Mouse (Mus musculus) heart, embryonic 16.5 days (tissue): ENCODE results near the gene Ski. TPM values are rescaled to one million over a fixed set of nuclear protein-coding genes. Genes with fewer than 3 reads are reported as not detected.

ENCODE experiments used
- ATAC-seq: fragments of 200-750 bp; cut with Nextera tagmentation; replicated peaks from 2 replicates; pipeline ENCODE4 v1.8.0; 2017; ENCODE audit warnings: moderate number of reproducible peaks; ENCODE audit not compliant: insufficient read depth, low FRiP score; ENCODE audit errors: extremely low read depth
- H3K27ac ChIP-seq: fragments of 300-500 bp; sonication (generic); 2 replicates; pipeline ENCODE4 v1.5.1; 2014; ENCODE audit warnings: mild to moderate bottlenecking, low read length, control low read depth, moderate library complexity
- H3K27me3 ChIP-seq: fragments of 300-500 bp; sonication (generic); 2 replicates; pipeline ENCODE4 v1.6.1; 2014; ENCODE audit warnings: low read length, mixed read lengths; ENCODE audit not compliant: control insufficient read depth, insufficient read depth
- H3K36me3 ChIP-seq: fragments of 300-500 bp; sonication (generic); 2 replicates; pipeline ENCODE4 v1.6.1; 2014; ENCODE audit not compliant: control insufficient read depth, insufficient read depth
- H3K4me1 ChIP-seq: fragments of 300-500 bp; sonication (generic); 2 replicates; pipeline ENCODE4 v1.6.1; 2014; ENCODE audit warnings: low read length, mixed read lengths; ENCODE audit not compliant: control insufficient read depth, insufficient read depth
- H3K4me2 ChIP-seq: fragments of 300-500 bp; sonication (generic); 2 replicates; pipeline ENCODE4 v1.6.1; 2014; ENCODE audit warnings: low read depth, mild to moderate bottlenecking, control low read depth, low read length
- H3K4me3 ChIP-seq: fragments of 300-500 bp; sonication (generic); 2 replicates; pipeline ENCODE4 v1.5.1; 2014; ENCODE audit warnings: mild to moderate bottlenecking, control low read depth, low read length
- H3K9ac ChIP-seq: fragments of 300-500 bp; sonication (generic); 2 replicates; pipeline ENCODE4 v1.6.1; 2014; ENCODE audit warnings: low read length, control low read depth
- H3K9me3 ChIP-seq: fragments of 300-500 bp; sonication (generic); replicated peaks from 2 replicates; pipeline ENCODE4 v1.6.1; 2016; ENCODE audit warnings: low read length; ENCODE audit not compliant: control insufficient read depth
- WGBS: fragments of 180-500 bp; shearing (Covaris S2); extraction: QIAGEN DNeasy Blood & Tissue Kit; methylation state at CpG from one replicate; pipeline ENCODE4 v1.1.7; 2014; 5-methylcytosine and 5-hydroxymethylcytosine counted together
- polyA plus RNA-seq: library from polyadenylated mRNA; unstranded; fragments of >200 nt; fragmentation: Nextera tagmentation; extraction: Ambion mirVana; gene quantifications from 2 replicates; pipeline ENCODE4 v1.2.1, GENCODE M21; 2015

The Ski gene
- polyA plus RNA-seq, 1 experiment from 2014 or later = 12.3 TPM

DNA sequence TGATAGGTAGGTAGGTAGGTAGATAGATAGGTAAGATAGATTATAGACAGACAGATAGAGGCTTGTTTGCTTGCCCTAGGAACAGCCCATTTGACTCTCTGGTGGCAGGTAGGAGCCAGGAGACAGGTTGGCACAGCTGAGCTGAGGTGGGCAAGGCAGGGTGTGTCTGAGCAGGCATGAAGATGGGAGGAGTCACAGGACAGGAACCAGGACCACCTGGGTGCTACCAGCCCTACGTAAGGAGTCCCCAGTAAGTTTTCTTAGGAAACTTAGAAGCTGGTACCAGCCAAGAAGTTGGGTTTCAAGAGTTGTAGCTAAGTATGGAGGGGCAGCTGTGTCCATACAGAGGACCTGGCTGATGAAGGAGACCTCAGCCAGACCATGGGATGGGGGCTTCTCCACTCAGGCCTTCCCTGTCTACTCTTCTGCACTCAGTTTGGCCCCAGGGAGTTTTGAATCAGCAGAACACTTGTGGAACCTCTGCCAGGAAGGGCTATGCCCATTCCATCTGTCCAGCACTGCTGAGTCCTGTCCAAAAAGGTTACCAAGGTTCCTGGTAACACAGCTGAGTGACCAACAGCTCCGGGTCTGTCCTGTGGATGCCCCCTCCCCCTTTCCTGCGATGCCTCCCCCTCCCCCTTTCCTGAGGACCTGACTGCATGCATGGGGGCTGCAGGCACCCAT is 68.9 kb downstream of the Ski start:
- WGBS = 76% methylated on average over 3 of the region's 3 CpGs

DNA sequence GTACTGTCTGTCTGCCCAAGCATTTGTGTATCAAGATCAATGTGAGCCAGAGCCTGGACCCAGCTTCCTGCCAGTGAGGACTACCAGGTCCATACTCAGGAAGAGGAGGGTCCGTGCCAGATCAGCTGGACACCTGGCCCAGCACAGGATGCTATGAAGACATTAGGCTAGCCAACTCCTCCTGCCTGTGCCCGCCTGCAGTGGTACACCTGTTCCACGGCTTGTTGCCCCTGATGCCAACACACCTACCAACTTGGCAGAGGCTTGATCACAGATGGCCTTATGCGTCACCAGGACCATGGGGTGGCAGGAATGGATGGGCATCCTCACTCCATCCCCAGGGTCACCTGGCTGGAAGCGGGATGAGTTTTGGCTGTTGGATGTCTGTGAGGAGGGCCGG is 69.9 kb downstream of the Ski start:
- H3K4me2 ChIP-seq = no peak overlapping the region
- peaks cover 18% of the 10 kb centered on the region for H3K4me1 ChIP-seq
- H3K27me3 ChIP-seq = no peaks in the 10 kb centered on the region
- no peak overlapping the region for H3K9ac ChIP-seq
- no peak overlapping the region for H3K27ac ChIP-seq
- no peak overlapping the region for H3K4me3 ChIP-seq
- ATAC-seq = no peak
- WGBS = 86% methylated on average over 6 of the region's 6 CpGs
- peaks cover 16% of the 10 kb centered on the region for H3K36me3 ChIP-seq
- H3K9me3 ChIP-seq = no peaks in the 10 kb centered on the region

More for the DNA sequence above, 68.9 kb downstream of the Ski start:
- H3K9ac ChIP-seq = no peak overlapping the region
- H3K27me3 ChIP-seq = no peaks in the 10 kb centered on the region
- no peaks in the 10 kb centered on the region for H3K9me3 ChIP-seq
- no peak overlapping the region for H3K4me2 ChIP-seq
- peaks cover 25% of the 10 kb centered on the region for H3K36me3 ChIP-seq
- no peak overlapping the region for H3K27ac ChIP-seq
- peaks cover 21% of the 10 kb centered on the region for H3K4me1 ChIP-seq
- H3K4me3 ChIP-seq = no peak overlapping the region
- ATAC-seq = no peak

DNA sequence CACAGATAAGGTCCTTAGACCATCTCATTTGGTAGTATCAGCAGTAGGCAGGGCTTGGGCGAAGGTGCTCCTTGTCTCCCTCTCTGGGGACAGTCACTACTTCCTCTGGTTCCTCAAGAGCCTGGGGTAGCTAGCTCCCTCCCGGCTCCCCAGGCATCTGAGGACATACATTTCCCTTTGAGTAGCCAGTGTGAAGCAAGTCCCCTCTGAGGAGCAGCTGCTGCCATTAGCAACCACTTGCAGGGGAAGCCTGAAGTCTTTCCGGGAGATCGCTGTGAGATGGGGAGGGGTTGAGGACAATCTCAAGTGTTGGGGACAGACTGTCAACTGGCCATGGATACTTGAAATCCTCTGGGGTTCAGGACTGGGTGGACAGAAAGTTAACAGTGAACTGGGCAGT is 70.5 kb downstream of the Ski start:
- ATAC-seq = no peak
- Histone ChIP-seq H3K9ac (no peak overlapping the region), H3K4me2 (peak overlapping the region; percentile 66; the same call in 1 of the 2 replicates), H3K27ac (peak overlapping the region; percentile 58; the same call in 1 of the 2 replicates), H3K4me3 (no peak overlapping the region), H3K27me3 (no peaks in the 10 kb centered on the region), H3K4me1 (peaks cover 18% of the 10 kb centered on the region), H3K9me3 (no peaks in the 10 kb centered on the region), H3K36me3 (peaks cover 10% of the 10 kb centered on the region)
- WGBS = 33% methylated on average over 4 of the region's 4 CpGs

DNA sequence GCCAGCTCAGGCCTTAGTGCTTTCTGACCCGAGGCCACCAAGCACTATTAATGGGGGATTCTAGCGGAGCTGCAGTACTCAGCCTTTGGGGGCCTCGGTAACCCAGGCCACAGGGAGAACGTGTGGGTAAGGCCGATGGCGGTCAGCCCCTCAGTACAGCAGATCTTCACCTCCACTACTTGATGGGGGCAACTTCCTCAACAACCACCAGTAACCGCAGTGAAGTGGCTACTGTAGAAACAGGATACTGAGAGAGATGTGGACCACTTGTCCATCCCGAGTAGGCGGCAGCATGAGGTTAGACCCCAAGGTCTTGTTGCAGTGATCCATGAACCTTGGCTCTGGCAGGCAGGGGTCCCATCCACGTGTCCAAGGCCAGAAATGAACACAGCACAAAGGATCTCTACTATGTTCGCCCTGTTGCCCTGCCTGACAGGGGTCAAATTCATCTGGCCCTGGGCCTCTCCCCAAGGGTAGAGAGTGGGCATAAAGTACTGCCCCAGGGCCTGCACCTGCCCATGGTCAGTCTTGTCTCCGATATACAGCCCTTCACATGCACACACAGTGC is 71.1 kb downstream of the Ski start:
- ATAC-seq = peak; percentile 1; the same call in 1 of the 2 replicates
- Histone ChIP-seq H3K36me3 (peaks cover 4% of the 10 kb centered on the region), H3K4me2 (peak overlapping the region; percentile 66), H3K4me3 (peak overlapping the region; percentile 46), H3K9ac (peak overlapping the region; percentile 86), H3K9me3 (no peaks in the 10 kb centered on the region), H3K27ac (peak overlapping the region; percentile 58), H3K27me3 (no peaks in the 10 kb centered on the region), H3K4me1 (peaks cover 18% of the 10 kb centered on the region)
- WGBS = 41% methylated on average over 12 of the region's 12 CpGs

DNA sequence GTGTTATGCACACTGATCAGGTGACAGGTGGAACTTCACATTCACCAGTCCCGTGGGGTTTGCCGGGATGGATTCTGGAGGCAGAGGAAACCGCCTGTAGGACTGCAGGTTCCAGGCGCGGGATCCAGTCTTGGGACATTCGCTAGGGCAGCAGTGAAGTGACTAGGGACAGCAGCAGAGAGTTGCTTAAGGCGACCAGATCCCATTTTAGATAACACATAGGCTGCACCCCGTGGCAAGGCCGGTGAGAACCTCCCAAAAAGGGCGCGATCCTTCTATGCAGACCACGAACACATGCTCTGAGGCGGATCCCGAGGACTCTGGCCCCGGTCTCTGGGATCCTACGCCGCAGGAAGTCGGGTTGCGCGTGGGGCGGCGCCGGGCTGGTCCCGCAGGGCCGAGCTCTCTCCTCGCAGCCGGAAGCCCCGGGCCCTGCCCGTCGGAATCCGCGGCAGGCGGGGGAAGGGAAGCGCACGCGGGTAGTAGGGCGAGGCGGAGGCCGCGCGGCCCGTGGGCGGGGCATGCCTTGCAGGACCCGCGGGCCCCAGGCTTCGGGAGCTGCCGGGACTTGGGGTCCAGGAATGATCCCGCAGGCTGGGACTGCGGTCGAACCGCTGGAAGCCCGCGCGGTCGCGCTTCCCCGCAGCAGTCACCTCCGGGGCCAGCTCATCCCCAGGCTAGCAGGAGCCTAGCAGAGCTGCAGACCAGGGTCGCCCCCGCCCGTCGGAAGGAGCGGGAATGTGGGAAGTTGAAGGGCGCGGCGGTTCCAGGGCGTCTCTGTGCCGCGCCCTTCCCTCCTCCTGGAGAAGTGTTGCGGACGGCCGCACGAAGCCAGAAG is 71.9 kb downstream of the Ski start:
- H3K27me3 ChIP-seq = no peaks in the 10 kb centered on the region
- peak; percentile 90 for ATAC-seq
- peak overlapping the region; percentile 86 for H3K9ac ChIP-seq
- no peaks in the 10 kb centered on the region for H3K36me3 ChIP-seq
- peaks cover 18% of the 10 kb centered on the region for H3K4me1 ChIP-seq
- peak overlapping the region; percentile 66 for H3K4me2 ChIP-seq
- H3K4me3 ChIP-seq = peak overlapping the region; percentile 46
- WGBS = 4% methylated on average over 70 of the region's 73 CpGs
- peak overlapping the region; percentile 58 for H3K27ac ChIP-seq
- H3K9me3 ChIP-seq = no peaks in the 10 kb centered on the region

DNA sequence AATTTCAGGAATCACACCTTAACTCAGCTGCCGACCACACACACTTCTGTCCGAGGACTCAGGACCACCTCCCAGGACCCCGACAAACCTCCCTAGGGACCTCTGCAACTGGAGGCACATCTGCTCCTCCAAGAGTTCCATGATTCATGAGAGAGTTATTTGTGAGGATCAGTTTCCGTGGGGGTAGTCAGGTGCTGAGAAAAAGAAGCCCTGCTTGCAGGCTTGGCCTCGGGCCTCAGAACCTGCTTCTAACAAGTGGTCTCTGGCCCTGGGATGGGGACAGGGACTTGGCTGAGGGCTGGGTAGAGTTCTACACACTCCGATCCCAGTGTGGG is 72.5 kb downstream of the Ski start:
- no peaks in the 10 kb centered on the region for H3K9me3 ChIP-seq
- H3K4me3 ChIP-seq = no peak overlapping the region; the same call in 1 of the 2 replicates
- peaks cover 21% of the 10 kb centered on the region for H3K4me1 ChIP-seq
- no peak for ATAC-seq
- no peaks in the 10 kb centered on the region for H3K27me3 ChIP-seq
- 57% methylated on average over 6 of the region's 6 CpGs for WGBS
- H3K27ac ChIP-seq = peak overlapping the region; percentile 58
- peak overlapping the region; percentile 66 for H3K4me2 ChIP-seq
- H3K9ac ChIP-seq = peak overlapping the region; percentile 86
- H3K36me3 ChIP-seq = no peaks in the 10 kb centered on the region

DNA sequence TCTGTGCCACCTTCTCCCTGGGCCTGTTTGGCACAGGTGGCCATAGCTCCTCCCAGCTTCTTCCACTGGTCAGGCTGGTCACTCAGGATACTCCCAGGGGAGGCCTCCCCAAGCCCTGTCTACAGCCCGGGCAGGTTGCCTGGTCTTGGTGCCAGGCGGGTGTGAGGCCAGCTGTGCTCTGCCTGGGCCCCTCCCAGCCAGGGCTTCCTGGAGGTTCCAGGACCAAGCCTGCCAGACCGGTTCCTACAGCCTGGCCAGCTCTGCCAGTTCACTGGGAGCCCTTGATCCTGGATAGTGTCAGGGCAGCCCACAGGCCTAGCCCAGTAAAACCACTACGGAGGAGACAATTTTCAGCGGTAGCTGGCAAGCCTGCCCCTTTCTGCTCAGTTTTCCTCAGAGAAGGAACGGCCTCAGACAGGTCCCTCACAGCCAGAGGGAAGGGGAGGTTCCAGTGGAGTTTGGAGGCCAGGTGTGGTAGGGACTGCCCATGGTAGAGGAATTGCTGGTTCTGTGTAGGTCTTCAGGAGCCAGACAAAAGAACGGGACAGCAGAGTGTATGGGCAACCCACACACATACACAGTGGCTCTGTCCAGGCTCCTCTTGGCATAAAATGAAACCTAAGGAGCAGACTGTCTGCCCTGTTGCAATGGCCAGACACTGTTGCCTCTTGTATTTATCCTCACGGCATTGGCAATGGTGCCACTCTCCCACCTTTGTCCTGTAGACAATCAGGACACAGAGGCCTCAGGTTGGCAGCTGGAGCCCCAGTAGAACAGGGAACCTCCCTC is 73.3 kb downstream of the Ski start:
- no peak overlapping the region for H3K4me3 ChIP-seq
- no peak overlapping the region for H3K27ac ChIP-seq
- peaks cover 29% of the 10 kb centered on the region for H3K4me1 ChIP-seq
- no peaks in the 10 kb centered on the region for H3K27me3 ChIP-seq
- H3K4me2 ChIP-seq = no peak overlapping the region
- H3K9me3 ChIP-seq = no peaks in the 10 kb centered on the region
- no peak for ATAC-seq
- 63% methylated on average over 8 of the region's 8 CpGs for WGBS
- no peaks in the 10 kb centered on the region for H3K36me3 ChIP-seq
- H3K9ac ChIP-seq = no peak overlapping the region

DNA sequence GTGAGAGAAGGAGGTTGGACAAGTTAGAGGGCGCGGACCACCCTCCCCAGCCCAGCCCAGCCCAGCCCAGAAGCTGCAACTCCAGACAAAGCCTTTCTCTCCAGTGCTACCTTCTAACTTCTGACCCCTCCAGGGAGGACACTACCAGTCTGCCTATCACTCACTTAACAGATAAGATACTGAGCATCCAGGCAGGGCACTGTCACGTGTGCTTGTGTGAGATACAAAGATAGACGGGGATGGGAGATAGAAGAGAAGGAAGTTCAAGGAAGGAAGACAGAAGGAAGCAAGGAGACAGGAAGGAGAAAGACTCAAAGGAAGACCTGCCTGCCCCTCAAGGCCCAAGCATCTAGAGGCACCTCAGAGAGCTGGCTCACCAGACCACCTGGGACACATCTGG is 73.9 kb downstream of the Ski start:
- no peak overlapping the region for H3K9ac ChIP-seq
- H3K27me3 ChIP-seq = no peaks in the 10 kb centered on the region
- no peak overlapping the region for H3K4me2 ChIP-seq
- H3K27ac ChIP-seq = no peak overlapping the region
- no peaks in the 10 kb centered on the region for H3K36me3 ChIP-seq
- peaks cover 36% of the 10 kb centered on the region for H3K4me1 ChIP-seq
- 63% methylated on average over 4 of the region's 4 CpGs for WGBS
- H3K4me3 ChIP-seq = no peak overlapping the region
- ATAC-seq = no peak
- H3K9me3 ChIP-seq = no peaks in the 10 kb centered on the region
